Mouse (Mus musculus) gastrocnemius, adult 2 months (tissue): ENCODE results near the gene Akr1b8. TPM values are rescaled to one million over a fixed set of nuclear protein-coding genes. Genes with fewer than 3 reads are reported as not detected.
"Not testable (repeated sequence)": the region's sequence is repeated elsewhere in the genome, so short reads cannot be mapped to it uniquely, and the experiment has no call there.

Experiments used
- DNase-seq: peaks from one replicate; pipeline ENCODE4 v3.0.0; 2022
- H3K27ac ChIP-seq: fragments of 200-600 bp; 2 replicates; pipeline ENCODE4 v1.8.1; 2022; ENCODE audit warnings: mild to moderate bottlenecking
- H3K4me3 ChIP-seq: fragments of 200-600 bp; 2 replicates; pipeline ENCODE4 v1.8.1; 2022; ENCODE audit warnings: mild to moderate bottlenecking, moderate library complexity
- CTCF ChIP-seq: fragments of 200-600 bp; IDR thresholded peaks from 2 replicates; pipeline ENCODE4 v1.8.1; 2022; ENCODE audit warnings: antibody characterized with exemption, mild to moderate bottlenecking, moderate library complexity
- intact Hi-C: fragments of 180-260 bp; cut with DNase I; formaldehyde crosslinking; loops from one replicate; pipeline ENCODE4 v1.15.1; 2025
- total RNA-seq, 2 experiments: library from RNA; stranded (reverse); gene quantifications; 2 replicates each; pipeline ENCODE4 v1.2.3; 2021

Akr1b8 gene
- total RNA-seq, 2 experiments from 2014 or later: 1.7 to 1.9 TPM

- intact Hi-C loops: no loop called here
Measured at GRCm38 (mm10) chr6:34334673-34335072, 19.2 kb upstream of the Akr1b8 start.

GRCm38 (mm10) chr6:34337799-34338198 lies 16.1 kb upstream of the Akr1b8 start:
- TF ChIP-seq CTCF: no peak
- Histone ChIP-seq H3K27ac (no peak overlapping the region), H3K4me3 (no peak overlapping the region)
- no peak for DNase-seq
- intact Hi-C loops: no loop called here

More at GRCm38 (mm10) chr6:34334673-34335072, 19.2 kb upstream of the Akr1b8 start:
- no peak overlapping the region for H3K4me3 ChIP-seq
- DNase-seq: no peak
- H3K27ac ChIP-seq: no peak overlapping the region
- TF ChIP-seq CTCF: no peak

- intact Hi-C loops: no loop called here
- Histone ChIP-seq H3K4me3 (no peak overlapping the region), H3K27ac (peak overlapping the region; percentile 57; the same call in 1 of the 2 replicates)
- peak; percentile 61 for DNase-seq
- TF ChIP-seq CTCF: no peak
Measured at GRCm38 (mm10) chr6:34341991-34342390, 11.9 kb upstream of the Akr1b8 start.

- no peak overlapping the region for H3K4me3 ChIP-seq
- intact Hi-C loops: no loop called here
- no peak for DNase-seq
- TF ChIP-seq CTCF: no peak
- no peak overlapping the region for H3K27ac ChIP-seq
Measured at GRCm38 (mm10) chr6:34342476-34342875, 11.4 kb upstream of the Akr1b8 start.

GRCm38 (mm10) chr6:34343426-34343825 lies 10.5 kb upstream of the Akr1b8 start:
- intact Hi-C loops: no loop called here
- Histone ChIP-seq H3K4me3 (no peak overlapping the region), H3K27ac (no peak overlapping the region)
- TF ChIP-seq CTCF: no peak
- DNase-seq: no peak

GRCm38 (mm10) chr6:34344135-34344850 lies 9.6 kb upstream of the Akr1b8 start:
- intact Hi-C loops: no loop called here
- no peak for TF ChIP-seq CTCF
- Histone ChIP-seq H3K4me3 (no peak overlapping the region), H3K27ac (no peak overlapping the region)
- DNase-seq: no peak

GRCm38 (mm10) chr6:34344935-34345334 lies 9.0 kb upstream of the Akr1b8 start:
- no peak overlapping the region for H3K27ac ChIP-seq
- no peak overlapping the region for H3K4me3 ChIP-seq
- DNase-seq: no peak
- no peak for TF ChIP-seq CTCF
- intact Hi-C loops: loop anchor here (5.0 kb wide), 2 partner anchors 33 to 102 kb away; no protein-coding TSS in a partner anchor

GRCm38 (mm10) chr6:34346096-34346898 lies 7.6 kb upstream of the Akr1b8 start:
- H3K4me3 ChIP-seq: no peak overlapping the region
- intact Hi-C loops: loop anchor here (1.0 to 5.0 kb wide), 3 partner anchors 34 to 101 kb away; no protein-coding TSS in a partner anchor
- peak; percentile 94 for TF ChIP-seq CTCF
- H3K27ac ChIP-seq: no peak overlapping the region
- DNase-seq: peak; percentile 72

GRCm38 (mm10) chr6:34350037-34350699 lies 3.8 kb upstream of the Akr1b8 start:
- intact Hi-C loops: no loop called here
- Histone ChIP-seq H3K4me3 (no peak overlapping the region), H3K27ac (no peak overlapping the region)
- DNase-seq: no peak
- no peak for TF ChIP-seq CTCF

- H3K4me3 ChIP-seq, H3K27ac ChIP-seq, DNase-seq, intact Hi-C loops: not testable (repeated sequence)
Measured at GRCm38 (mm10) chr6:34351481-34351880, 2.4 kb upstream of the Akr1b8 start.

GRCm38 (mm10) chr6:34352401-34352800 lies 1.5 kb upstream of the Akr1b8 start:
- no peak for DNase-seq
- intact Hi-C loops: no loop called here
- TF ChIP-seq CTCF: no peak
- H3K4me3 ChIP-seq: no peak overlapping the region
- H3K27ac ChIP-seq: no peak overlapping the region

- Histone ChIP-seq H3K4me3 (peak overlapping the region; percentile 63), H3K27ac (peak overlapping the region; percentile 69)
- no peak for TF ChIP-seq CTCF
- no peak for DNase-seq
- intact Hi-C loops: no loop called here
Measured at GRCm38 (mm10) chr6:34354354-34355348, 732 bp downstream of the Akr1b8 start.
